In genomic region chr5:147263945-147264344, GRCm38 (mm10) we compare ENCODE assay signal across 36 mouse cellular contexts. TPM values are rescaled to one million over a fixed set of nuclear protein-coding genes. Genes with fewer than 3 reads are reported as not detected.
"Had no signal": no experiment of that assay in that cellular context is flagged by ENCODE, and none has a peak within 500 bp of the region (broad histone marks: within the 10 kb centered on the region; RNA-seq: fewer than 3 reads in every experiment).

No protein-coding gene starts in this region.

- H3K36me3 ChIP-seq: heart, embryonic 13.5 days; heart, embryonic 15.5 days; hindbrain, embryonic 10.5 days; hindbrain, embryonic 12.5 days; limb, embryonic 10.5 days; limb, embryonic 12.5 days had no signal

- H3K27ac ChIP-seq: gastrocnemius, adult 2 months; heart, adult 2 months; heart, embryonic 13.5 days; heart, embryonic 15.5 days; hindbrain, embryonic 10.5 days; hindbrain, embryonic 12.5 days; hindbrain, embryonic 14.5 days; layer of hippocampus, adult 2 months; left cerebral cortex, adult 2 months; limb, embryonic 10.5 days; limb, embryonic 12.5 days; liver, embryonic 14.5 days had no signal

- H3K4me3 ChIP-seq: gastrocnemius, adult 2 months; heart, adult 2 months; heart, embryonic 13.5 days; heart, embryonic 15.5 days; hindbrain, embryonic 10.5 days; hindbrain, embryonic 12.5 days; layer of hippocampus, adult 2 months; left cerebral cortex, adult 2 months; limb, embryonic 10.5 days; limb, embryonic 12.5 days had no signal

- H3K9me3 ChIP-seq: heart, embryonic 13.5 days; heart, embryonic 15.5 days; hindbrain, embryonic 10.5 days; hindbrain, embryonic 12.5 days; limb, embryonic 10.5 days; limb, embryonic 12.5 days had no signal

- H3K4me1 ChIP-seq: heart, embryonic 13.5 days; heart, embryonic 15.5 days; hindbrain, embryonic 10.5 days; hindbrain, embryonic 12.5 days; limb, embryonic 10.5 days; limb, embryonic 12.5 days had no signal

- H3K4me2 ChIP-seq: heart, embryonic 11.5 days; heart, embryonic 13.5 days; heart, embryonic 15.5 days; hindbrain, embryonic 12.5 days; hindbrain, embryonic 14.5 days; limb, embryonic 12.5 days had no signal

- DNase-seq: gastrocnemius, adult 2 months; gastrocnemius, postnatal 10 days; gastrocnemius, postnatal 25 days; heart, adult 2 months; heart, postnatal 4 days; kidney, adult 18-20 months; kidney, adult 8-10 months; kidney, postnatal 10 days; kidney, postnatal 25 days; kidney, postnatal 4 days; liver; liver, postnatal 0 days had no signal

- ATAC-seq: hindbrain, embryonic 16.5 days; liver, postnatal 0 days had no signal

- H3K9ac ChIP-seq: heart, embryonic 13.5 days; heart, embryonic 15.5 days; hindbrain, embryonic 12.5 days; hindbrain, embryonic 14.5 days; limb, embryonic 12.5 days; liver, embryonic 14.5 days; liver, postnatal 0 days had no signal

RNA-seq across cellular contexts. Expression of gene Pdx1, which starts 5.8 kb away (rescaled TPM):
- total RNA-seq: gastrocnemius, adult 2 months; gastrocnemius, postnatal 10 days; gastrocnemius, postnatal 25 days; gastrocnemius, postnatal 4 days; granulocyte monocyte progenitor cell, adult 5-6 weeks; heart, adult 2 months; heart, postnatal 25 days; heart, postnatal 4 days; layer of hippocampus, adult 2 months; layer of hippocampus, postnatal 10 days; layer of hippocampus, postnatal 25 days; left cerebral cortex, adult 2 months; left cerebral cortex, postnatal 14 days; left cerebral cortex, postnatal 36 days had no signal
- polyA plus RNA-seq: frontal cortex, adult 2 months; heart, adult 2 months; heart, embryonic 11.5 days; heart, embryonic 13.5 days; heart, embryonic 15.5 days; heart, postnatal 0 days; hindbrain, embryonic 10.5 days; hindbrain, embryonic 12.5 days; hindbrain, embryonic 14.5 days; hindbrain, embryonic 16.5 days; kidney, embryonic 16.5 days; limb, embryonic 10.5 days; limb, embryonic 12.5 days; limb, embryonic 14.5 days; liver, postnatal 0 days had no signal

RNA-seq across cellular contexts. Expression of gene Cdx2, which starts 43.1 kb away (rescaled TPM):
- total RNA-seq: gastrocnemius, adult 2 months; gastrocnemius, postnatal 10 days; gastrocnemius, postnatal 25 days; gastrocnemius, postnatal 4 days; granulocyte monocyte progenitor cell, adult 5-6 weeks; heart, adult 2 months; heart, postnatal 25 days; heart, postnatal 4 days; layer of hippocampus, adult 2 months; layer of hippocampus, postnatal 10 days; layer of hippocampus, postnatal 25 days; left cerebral cortex, adult 2 months; left cerebral cortex, postnatal 14 days; left cerebral cortex, postnatal 36 days had no signal
- polyA plus RNA-seq: heart, adult 2 months; heart, embryonic 11.5 days; heart, embryonic 13.5 days; heart, embryonic 15.5 days; heart, postnatal 0 days; hindbrain, embryonic 10.5 days; hindbrain, embryonic 12.5 days; hindbrain, embryonic 14.5 days; hindbrain, embryonic 16.5 days; kidney, embryonic 14.5 days; kidney, embryonic 16.5 days; limb, embryonic 12.5 days; liver, embryonic 14.5 days; liver, postnatal 0 days had no signal

RNA-seq across cellular contexts. Expression of gene Urad, which starts 58.3 kb away (rescaled TPM):
- total RNA-seq: gastrocnemius, adult 2 months; gastrocnemius, postnatal 10 days; gastrocnemius, postnatal 25 days; gastrocnemius, postnatal 4 days; granulocyte monocyte progenitor cell, adult 5-6 weeks; heart, adult 2 months; heart, postnatal 25 days; heart, postnatal 4 days; layer of hippocampus, adult 2 months; layer of hippocampus, postnatal 10 days; layer of hippocampus, postnatal 25 days; left cerebral cortex, adult 2 months; left cerebral cortex, postnatal 14 days; left cerebral cortex, postnatal 36 days had no signal
- polyA plus RNA-seq: frontal cortex, adult 2 months; heart, adult 2 months; heart, embryonic 11.5 days; heart, embryonic 13.5 days; heart, embryonic 15.5 days; heart, postnatal 0 days; hindbrain, embryonic 10.5 days; hindbrain, embryonic 12.5 days; hindbrain, embryonic 14.5 days; hindbrain, embryonic 16.5 days; kidney, embryonic 14.5 days; kidney, embryonic 16.5 days; limb, embryonic 10.5 days; limb, embryonic 12.5 days; limb, embryonic 14.5 days had no signal
